Mouse (Mus musculus) midbrain, embryonic 10.5 days (tissue): ENCODE results near the gene Prmt1. TPM values are rescaled to one million over a fixed set of nuclear protein-coding genes. Genes with fewer than 3 reads are reported as not detected.
A peak's percentile ranks its signal among the peaks of the same experiment; 100 is the strongest.

Source experiments
- DNase-seq: peaks from one replicate; pipeline ENCODE4 v3.0.0-alpha.2; 2017; ENCODE audit warnings: low spot score
- H3K27ac ChIP-seq: fragments of 300-500 bp; sonication (generic); replicated peaks from 2 replicates; pipeline ENCODE4 v1.5.1; 2016; ENCODE audit warnings: mild to moderate bottlenecking
- H3K27me3 ChIP-seq: fragments of 300-500 bp; sonication (generic); 2 replicates; pipeline ENCODE4 v1.6.1; 2016; ENCODE audit warnings: low read depth, mild to moderate bottlenecking; ENCODE audit not compliant: poor library complexity, severe bottlenecking
- H3K36me3 ChIP-seq: fragments of 300-500 bp; sonication (generic); 2 replicates; pipeline ENCODE4 v1.6.1; 2016; ENCODE audit warnings: mild to moderate bottlenecking, moderate library complexity
- H3K4me1 ChIP-seq: fragments of 300-500 bp; sonication (generic); 2 replicates; pipeline ENCODE4 v1.6.1; 2016
- H3K4me3 ChIP-seq: fragments of 300-500 bp; sonication (generic); 2 replicates; pipeline ENCODE4 v1.5.1; 2016; ENCODE audit warnings: mild to moderate bottlenecking, moderate library complexity
- H3K9me3 ChIP-seq: fragments of 300-500 bp; sonication (generic); replicated peaks from 2 replicates; pipeline ENCODE4 v1.6.1; 2016; ENCODE audit warnings: mild to moderate bottlenecking
- WGBS: fragments of 180-500 bp; shearing (Covaris S2); methylation state at CpG from one replicate; pipeline ENCODE4 v1.1.7; 2016; 5-methylcytosine and 5-hydroxymethylcytosine counted together
- polyA plus RNA-seq: library from polyadenylated mRNA; unstranded; fragments of >200 nt; fragmentation: Nextera tagmentation; extraction: Ambion mirVana; gene quantifications from 2 replicates; pipeline ENCODE4 v1.2.1, GENCODE M21; 2016

Gene Prmt1
- polyA plus RNA-seq, 1 experiment from 2014 or later: 945 TPM

- Histone ChIP-seq H3K4me3 (peak overlapping the region; percentile 72), H3K9me3 (no peaks in the 10 kb centered on the region), H3K4me1 (peaks cover 53% of the 10 kb centered on the region), H3K36me3 (0 out of 2 replicates have a peak, but pooled peaks cover 1% of the 10 kb centered on the region), H3K27me3 (peaks cover 24% of the 10 kb centered on the region), H3K27ac (no peak overlapping the region)
- DNase-seq: no peak
- 42% methylated on average over 8 of the region's 8 CpGs for WGBS
These were observed 32.7 kb upstream of the Prmt1 start for GRCm38 (mm10) chr7:45019031-45019571.

GRCm38 (mm10) chr7:45017242-45018061 is 31.1 kb upstream of the Prmt1 start, which contains the start of gene Rras:
TSS of gene Rras (plus strand) at chr7:45017961.
- H3K4me3 ChIP-seq: peak within 1 kb of the TSS; percentile 72
- H3K36me3 ChIP-seq: peaks cover 16% of the 10 kb centered on the region
- no peaks in the 10 kb centered on the region for H3K9me3 ChIP-seq
- peaks cover 24% of the 10 kb centered on the region for H3K27me3 ChIP-seq
- peak; percentile 90 for DNase-seq
- peak within 1 kb of the TSS; percentile 89 for H3K27ac ChIP-seq
- peaks cover 54% of the 10 kb centered on the region for H3K4me1 ChIP-seq
- WGBS: under 1% methylated on average over 36 of the region's 36 CpGs

- Histone ChIP-seq H3K36me3 (peaks cover 23% of the 10 kb centered on the region), H3K27me3 (peaks cover 24% of the 10 kb centered on the region), H3K4me1 (peaks cover 54% of the 10 kb centered on the region), H3K9me3 (no peaks in the 10 kb centered on the region), H3K4me3 (peak overlapping the region; percentile 72), H3K27ac (peak overlapping the region; percentile 89)
- DNase-seq: no peak
- WGBS: 2% methylated on average over 4 of the region's 4 CpGs
These were observed 30.4 kb upstream of the Prmt1 start for GRCm38 (mm10) chr7:45016761-45017160.

GRCm38 (mm10) chr7:45015957-45016612 is 29.7 kb upstream of the Prmt1 start, which contains the start of gene Scaf1:
TSS of gene Scaf1 (minus strand) at chr7:45016363.
- Histone ChIP-seq H3K4me1 (peaks cover 52% of the 10 kb centered on the region), H3K4me3 (peak within 1 kb of the TSS; percentile 72), H3K27me3 (peaks cover 24% of the 10 kb centered on the region), H3K9me3 (no peaks in the 10 kb centered on the region), H3K36me3 (peaks cover 30% of the 10 kb centered on the region), H3K27ac (peak within 1 kb of the TSS; percentile 89)
- DNase-seq: peak; percentile 100
- under 1% methylated on average over 69 of the region's 69 CpGs for WGBS

DNA sequence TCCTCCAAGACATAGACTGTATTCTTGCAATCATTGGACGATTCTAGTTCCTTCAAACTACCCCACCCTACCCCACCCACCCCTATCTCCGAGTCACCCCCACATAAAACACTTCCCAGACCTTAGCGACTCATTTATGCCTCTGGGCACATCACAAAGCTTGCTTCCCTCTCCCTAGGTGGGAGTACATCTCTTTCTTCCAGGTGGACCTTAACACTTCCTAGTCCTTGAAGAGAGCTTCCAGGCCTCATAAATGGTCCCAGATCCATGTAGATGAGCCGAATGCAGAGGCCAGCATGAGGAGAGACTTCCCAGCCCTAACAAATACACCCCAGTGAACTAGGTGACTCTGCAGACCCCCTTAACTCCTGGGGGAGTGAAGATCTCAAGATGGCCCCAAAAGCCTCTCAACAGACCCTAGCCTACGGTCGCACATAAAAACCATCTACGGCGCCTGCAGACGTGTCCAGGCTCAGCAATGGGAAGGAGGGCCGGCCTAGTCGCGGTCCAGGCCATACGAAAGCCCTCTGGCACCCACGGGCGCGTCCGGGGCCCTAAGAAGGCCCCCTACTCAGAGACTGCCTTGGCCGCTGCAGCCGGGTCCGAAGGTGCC is 29.1 kb upstream of the Prmt1 start:
- H3K4me1 ChIP-seq: peaks cover 50% of the 10 kb centered on the region
- WGBS: 3% methylated on average over 20 of the region's 20 CpGs
- peak overlapping the region; percentile 72 for H3K4me3 ChIP-seq
- no peak for DNase-seq
- H3K27me3 ChIP-seq: peaks cover 22% of the 10 kb centered on the region
- no peaks in the 10 kb centered on the region for H3K9me3 ChIP-seq
- H3K36me3 ChIP-seq: peaks cover 36% of the 10 kb centered on the region
- H3K27ac ChIP-seq: peak overlapping the region; percentile 89

DNA sequence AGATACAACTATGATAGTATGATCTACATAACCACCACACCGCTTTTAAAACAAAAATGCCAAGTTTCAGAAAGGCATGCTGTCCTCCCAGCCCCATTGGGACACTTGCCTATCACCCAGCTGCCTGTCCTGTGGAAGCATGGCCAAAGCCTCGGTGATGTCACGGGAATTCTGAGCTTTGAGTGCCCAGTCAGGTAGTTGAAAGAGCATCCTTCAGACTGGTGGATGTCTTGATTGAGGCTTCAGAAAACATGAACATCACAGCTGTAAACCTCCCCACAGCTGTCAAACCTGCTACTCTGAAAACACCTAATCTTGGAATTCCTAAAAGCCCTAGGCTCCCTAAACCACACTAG is 27.7 kb upstream of the Prmt1 start:
- no peaks in the 10 kb centered on the region for H3K9me3 ChIP-seq
- WGBS: 94% methylated on average over 3 of the region's 3 CpGs
- no peak overlapping the region for H3K27ac ChIP-seq
- H3K36me3 ChIP-seq: peaks cover 50% of the 10 kb centered on the region
- H3K4me3 ChIP-seq: no peak overlapping the region
- peaks cover 8% of the 10 kb centered on the region for H3K27me3 ChIP-seq
- DNase-seq: no peak
- H3K4me1 ChIP-seq: peaks cover 40% of the 10 kb centered on the region

DNA sequence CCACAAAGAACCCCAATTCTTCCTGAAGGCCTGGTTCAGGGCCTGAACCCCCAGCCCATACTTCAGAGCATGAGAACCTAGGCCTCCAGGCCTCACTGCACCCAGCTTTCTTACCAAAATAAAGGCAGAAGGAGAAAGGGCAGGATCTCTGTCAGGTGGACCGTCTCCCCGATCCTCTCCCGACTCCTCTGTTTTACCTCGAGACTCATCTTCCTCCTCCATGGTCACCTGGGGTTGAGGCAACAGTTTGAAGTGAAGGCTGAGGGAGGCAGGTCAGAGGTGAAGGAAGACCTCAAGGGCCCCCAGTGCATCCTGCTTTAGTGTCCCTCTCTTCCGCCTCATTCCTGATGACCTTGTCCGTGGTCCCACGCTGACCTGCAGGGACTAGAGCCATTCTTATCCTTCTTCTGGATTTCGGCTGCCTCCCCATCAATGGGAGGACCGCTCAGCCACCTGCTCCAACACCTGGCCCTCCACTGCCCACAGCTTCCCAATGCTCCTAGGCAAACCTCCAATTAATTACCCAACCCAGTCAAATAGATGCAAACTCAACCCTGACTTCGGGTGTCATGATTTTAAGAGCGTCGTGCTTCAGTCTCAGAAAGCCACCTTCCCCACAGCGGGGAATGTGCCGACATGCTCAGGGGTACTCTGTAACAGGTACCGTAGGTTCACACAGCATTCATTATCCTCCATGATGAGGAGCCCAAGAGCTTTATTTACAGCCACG is 27.2 kb upstream of the Prmt1 start:
- Histone ChIP-seq H3K9me3 (no peaks in the 10 kb centered on the region), H3K36me3 (peaks cover 55% of the 10 kb centered on the region), H3K4me1 (peaks cover 34% of the 10 kb centered on the region), H3K27ac (no peak overlapping the region), H3K4me3 (no peak overlapping the region), H3K27me3 (peaks cover 3% of the 10 kb centered on the region)
- 95% methylated on average over 16 of the region's 16 CpGs for whole genome bisulfite sequencing
- no peak for DNase-seq

DNA sequence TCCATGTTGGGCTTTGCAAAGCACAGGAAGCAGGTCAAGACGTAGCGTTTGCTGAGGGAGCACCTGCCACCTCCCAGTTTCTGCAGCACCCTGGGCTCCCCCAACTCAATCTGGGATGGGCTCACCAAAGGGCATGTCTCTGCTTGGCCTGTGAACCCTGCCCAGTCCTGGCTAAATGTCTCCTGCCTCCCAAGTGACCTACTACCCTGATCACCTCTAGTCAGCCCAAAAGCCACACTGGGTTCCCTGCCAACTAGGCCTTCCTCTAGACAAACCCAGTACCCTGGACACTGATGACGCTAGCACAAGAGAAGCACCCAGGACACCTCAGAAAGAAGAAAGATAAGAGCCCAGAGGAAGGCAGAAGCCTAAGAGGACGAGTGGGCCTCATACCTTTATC is 26.5 kb upstream of the Prmt1 start:
- H3K27me3 ChIP-seq: no peaks in the 10 kb centered on the region
- no peaks in the 10 kb centered on the region for H3K9me3 ChIP-seq
- DNase-seq: no peak
- H3K4me1 ChIP-seq: peaks cover 27% of the 10 kb centered on the region
- H3K36me3 ChIP-seq: peaks cover 63% of the 10 kb centered on the region
- H3K4me3 ChIP-seq: no peak overlapping the region
- WGBS: 90% methylated on average over 4 of the region's 4 CpGs
- H3K27ac ChIP-seq: no peak overlapping the region

- Histone ChIP-seq H3K4me3 (no peak overlapping the region), H3K27me3 (no peaks in the 10 kb centered on the region), H3K27ac (no peak overlapping the region), H3K36me3 (peaks cover 71% of the 10 kb centered on the region), H3K9me3 (no peaks in the 10 kb centered on the region), H3K4me1 (peaks cover 22% of the 10 kb centered on the region)
- DNase-seq: no peak
- WGBS: 95% methylated on average over 6 of the region's 6 CpGs
These were observed 25.6 kb upstream of the Prmt1 start for GRCm38 (mm10) chr7:45012011-45012410.

DNA sequence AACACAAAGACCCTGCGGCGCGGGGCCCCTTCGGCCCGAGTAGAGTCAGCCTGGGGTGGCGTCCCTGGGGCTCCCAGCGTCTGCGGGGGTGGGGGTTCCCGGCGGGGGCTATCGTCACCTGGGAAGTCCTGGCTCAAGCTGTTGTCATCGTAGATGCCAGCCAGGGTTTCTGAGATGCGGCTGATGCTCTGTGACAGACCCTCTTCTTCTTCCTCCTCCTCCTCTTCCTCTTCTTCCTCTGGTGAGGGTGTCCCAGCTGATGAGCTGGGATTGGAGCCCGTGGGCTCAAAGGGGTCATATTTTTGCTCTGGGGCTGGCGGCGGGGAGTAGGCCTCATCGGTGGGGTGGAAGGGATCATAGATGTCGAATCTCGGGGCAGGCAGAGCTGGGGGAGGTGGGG is 22.0 kb upstream of the Prmt1 start:
- peaks cover 100% of the 10 kb centered on the region for H3K36me3 ChIP-seq

GRCm38 (mm10) chr7:45007846-45008245 is 21.5 kb upstream of the Prmt1 start:
- H3K27me3 ChIP-seq: no peaks in the 10 kb centered on the region
- DNase-seq: no peak
- H3K9me3 ChIP-seq: no peaks in the 10 kb centered on the region
- peak overlapping the region; percentile 18; the same call in 1 of the 2 replicates for H3K4me3 ChIP-seq
- H3K27ac ChIP-seq: no peak overlapping the region
- no peaks in the 10 kb centered on the region for H3K4me1 ChIP-seq
- WGBS: 94% methylated on average over 30 of the region's 30 CpGs
- peaks cover 100% of the 10 kb centered on the region for H3K36me3 ChIP-seq

More for the DNA sequence above, 22.0 kb upstream of the Prmt1 start:
- no peaks in the 10 kb centered on the region for H3K27me3 ChIP-seq
- H3K4me1 ChIP-seq: no peaks in the 10 kb centered on the region
- no peak overlapping the region for H3K27ac ChIP-seq
- whole genome bisulfite sequencing: 96% methylated on average over 19 of the region's 19 CpGs
- H3K4me3 ChIP-seq: peak overlapping the region; percentile 18; the same call in 1 of the 2 replicates
- H3K9me3 ChIP-seq: no peaks in the 10 kb centered on the region
- no peak for DNase-seq

- H3K4me3 ChIP-seq: peak overlapping the region; percentile 19; the same call in 1 of the 2 replicates
- H3K36me3 ChIP-seq: peaks cover 100% of the 10 kb centered on the region
- no peak overlapping the region for H3K27ac ChIP-seq
- H3K4me1 ChIP-seq: no peaks in the 10 kb centered on the region
- 95% methylated on average over 29 of the region's 29 CpGs for WGBS
- DNase-seq: no peak
- H3K9me3 ChIP-seq: no peaks in the 10 kb centered on the region
- H3K27me3 ChIP-seq: no peaks in the 10 kb centered on the region
These were observed 20.8 kb upstream of the Prmt1 start for GRCm38 (mm10) chr7:45007141-45007540.
